Mouse (Mus musculus): ENCODE data around the gene Mbd4. TPM values are rescaled to one million over a fixed set of nuclear protein-coding genes. Genes with fewer than 3 reads are reported as not detected.
"Not testable (repeated sequence)": the region's sequence is repeated elsewhere in the genome, so short reads cannot be mapped to it uniquely, and the experiment has no call there.

Gene Mbd4
- total RNA-seq (2021) = 1 to 10 TPM; 9.5 to 9.9 TPM
- long read RNA-seq, experiment 1, partial matches to known transcripts = 1 of 14 reads
- long read RNA-seq, experiment 1, other reads (novel, unspliced or antisense) = 11 of 14 reads
- long read RNA-seq, experiment 2, partial matches to known transcripts = 1 of 8 reads
- long read RNA-seq, experiment 2, other reads (novel, unspliced or antisense) = 5 of 8 reads

GRCm38 (mm10) chr6:115853091-115853813 is at the start of gene Mbd4, which contains the start of gene Ift122:
Gene Mbd4 (minus strand): TSS chr6:115853371.
Gene Ift122 (plus strand): TSS chr6:115853470.
- DNase-seq (ENCODE audit: low spot score in 2 of 2) = peak; percentile 97 to 99

GRCm38 (mm10) chr6:115902545-115902944 is 49.4 kb upstream of the Mbd4 start:
- no peak for DNase-seq (ENCODE audit: low spot score in 2 of 2)

- DNase-seq (ENCODE audit: low spot score in 2 of 2) = no peak
These were observed 48.3 kb upstream of the Mbd4 start for GRCm38 (mm10) chr6:115901489-115901931.

DNA sequence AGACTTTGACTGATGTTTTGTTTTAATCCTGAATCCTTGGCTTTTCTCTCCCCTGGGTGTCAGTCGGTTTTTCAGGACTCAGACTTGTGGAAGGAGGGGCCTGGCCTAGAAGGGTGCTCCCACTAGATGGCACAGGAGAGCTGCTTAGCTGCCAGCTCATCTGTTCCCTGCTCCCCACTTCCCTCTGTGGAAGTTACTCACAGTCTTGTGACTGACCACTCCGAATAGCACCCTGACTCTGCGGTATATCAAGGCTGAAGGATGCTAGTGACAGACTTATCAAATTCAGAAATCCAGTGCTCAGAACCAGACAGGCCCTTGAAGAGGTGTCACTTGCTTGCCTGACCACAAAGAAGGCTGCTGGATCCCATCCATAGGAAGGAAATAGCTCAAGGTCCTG is 47.9 kb upstream of the Mbd4 start:
- DNase-seq (ENCODE audit: low spot score in 2 of 2) = peak; percentile 84 to 85

DNA sequence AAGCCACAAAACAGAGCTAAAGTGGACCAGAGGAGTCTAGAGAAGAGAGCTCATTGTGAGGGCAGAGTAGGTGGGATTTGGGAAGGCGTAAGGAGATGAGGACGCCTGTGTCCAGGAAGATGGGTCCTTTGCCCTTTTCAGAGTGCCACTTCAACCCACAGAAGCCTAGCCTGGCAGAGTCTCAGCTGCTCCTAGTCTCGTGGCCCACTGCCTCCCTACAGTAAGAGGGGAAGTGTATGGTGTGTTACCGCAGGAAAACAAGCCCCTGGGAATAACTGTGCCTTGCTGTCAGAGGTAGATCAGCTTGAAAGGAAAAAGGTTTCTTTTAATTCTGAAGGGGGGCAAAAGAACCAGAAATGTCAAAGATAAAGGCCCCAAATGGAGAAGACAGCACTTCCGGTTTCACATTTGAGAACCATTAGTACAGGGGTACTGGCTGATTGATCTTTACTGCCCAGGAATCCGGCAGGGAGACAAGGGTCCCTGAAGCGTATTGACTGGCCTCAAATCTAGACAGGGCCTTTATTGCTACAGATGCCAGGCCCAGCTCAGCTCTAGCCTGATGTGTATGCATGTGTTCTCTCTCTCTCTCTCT is 44.9 kb upstream of the Mbd4 start:
- DNase-seq (ENCODE audit: low spot score in 2 of 2) = no peak

DNA sequence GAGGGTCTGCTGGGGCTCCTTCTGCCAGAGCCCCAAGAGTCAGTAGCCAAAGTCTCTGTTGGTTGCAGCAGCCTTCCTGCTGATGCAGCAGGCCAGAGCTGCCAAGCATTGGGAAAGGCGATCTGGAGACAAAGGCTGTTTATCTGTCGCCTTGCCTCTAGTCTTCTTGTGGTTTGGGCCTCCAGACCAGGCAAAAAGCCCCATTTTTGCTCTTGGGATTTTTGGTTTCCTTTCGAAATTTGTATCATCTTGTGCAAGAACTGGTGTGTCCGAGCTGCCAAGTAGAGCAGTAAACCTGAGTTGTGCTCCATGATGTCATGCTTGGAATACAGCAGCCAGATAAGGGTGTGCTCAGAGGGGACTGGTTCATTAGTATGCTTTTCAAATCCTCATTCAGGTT is 43.9 kb upstream of the Mbd4 start:
- no peak for DNase-seq (ENCODE audit: low spot score in 2 of 2)

DNA sequence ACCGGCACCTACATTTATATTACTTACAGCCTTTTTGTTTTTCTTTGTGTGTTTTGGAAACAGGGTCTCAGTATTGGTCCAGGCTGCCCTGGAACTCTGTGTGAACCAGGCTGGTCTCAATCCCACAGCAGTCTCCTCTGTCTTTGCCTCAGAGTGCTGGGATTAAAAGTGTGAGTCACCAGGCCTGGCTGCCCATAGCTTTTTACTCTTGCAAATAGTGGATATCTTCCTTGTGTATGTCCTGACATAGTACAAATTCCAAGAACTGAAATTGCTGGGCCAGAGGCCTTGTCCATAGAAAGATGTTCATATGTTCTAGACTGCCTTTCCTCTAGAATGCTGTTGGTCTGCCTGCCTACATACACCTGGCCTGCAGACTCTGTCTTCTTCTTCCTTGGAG is 43.2 kb upstream of the Mbd4 start:
- no peak for DNase-seq (ENCODE audit: low spot score in 2 of 2)

- no peak for DNase-seq (ENCODE audit: low spot score in 2 of 2)
These were observed 39.2 kb upstream of the Mbd4 start for GRCm38 (mm10) chr6:115892363-115892762.

GRCm38 (mm10) chr6:115891497-115892061 is 38.4 kb upstream of the Mbd4 start:
- DNase-seq (ENCODE audit: low spot score in 2 of 2) = peak; percentile 85 to 87

- peak in 1 of 2 experiments; percentile 53 for DNase-seq (ENCODE audit: low spot score in 2 of 2)
These were observed 37.9 kb upstream of the Mbd4 start for GRCm38 (mm10) chr6:115891061-115891460.

- no peak for DNase-seq (ENCODE audit: low spot score in 2 of 2)
These were observed 37.4 kb upstream of the Mbd4 start for GRCm38 (mm10) chr6:115890601-115891000.

DNA sequence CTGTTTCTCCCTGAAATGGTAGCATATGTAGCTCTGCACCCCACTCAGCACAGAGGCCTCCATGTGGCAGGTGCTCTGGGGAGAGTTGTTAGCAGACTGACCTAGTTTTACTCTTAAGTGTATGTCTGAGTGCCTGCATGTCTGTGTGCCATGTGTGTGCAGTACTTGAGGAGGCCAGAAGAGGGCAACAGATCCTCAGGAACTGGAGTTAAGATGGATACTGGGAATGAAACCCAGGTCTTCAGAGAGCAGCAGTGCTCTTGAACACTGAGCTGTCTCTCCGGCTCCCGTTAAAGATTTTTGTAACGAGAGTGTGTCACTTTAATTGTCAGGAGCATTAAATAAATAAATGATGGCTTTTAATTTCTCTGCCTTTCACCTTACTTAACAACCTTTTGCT is 35.1 kb upstream of the Mbd4 start:
- DNase-seq (ENCODE audit: low spot score in 2 of 2) = no peak

- DNase-seq (ENCODE audit: low spot score in 2 of 2) = no peak
These were observed 33.7 kb upstream of the Mbd4 start for GRCm38 (mm10) chr6:115886894-115887293.

DNA sequence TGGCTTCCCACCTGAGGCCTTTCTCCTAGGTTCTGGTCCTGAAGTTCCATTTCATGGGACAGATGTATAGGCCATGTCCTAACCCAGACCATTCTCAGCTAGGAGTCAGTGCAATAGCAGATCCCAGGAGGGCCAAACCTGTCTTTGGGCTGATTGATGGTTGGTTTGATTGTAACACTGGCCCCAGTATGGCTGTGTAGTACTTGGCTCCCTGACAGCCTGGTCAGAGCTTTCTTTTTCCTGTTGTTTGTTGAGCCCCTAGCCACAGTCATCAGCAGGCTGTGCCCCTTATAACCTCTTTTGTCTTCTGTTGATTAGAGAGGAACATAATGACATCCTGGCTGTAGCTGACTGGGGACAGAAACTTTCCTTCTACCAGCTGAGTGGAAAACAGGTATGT is 30.8 kb upstream of the Mbd4 start:
- no peak for DNase-seq (ENCODE audit: low spot score in 2 of 2)

- no peak for DNase-seq (ENCODE audit: low spot score in 2 of 2)
These were observed 27.6 kb upstream of the Mbd4 start for GRCm38 (mm10) chr6:115880751-115881150.

- no peak for DNase-seq (ENCODE audit: low spot score in 2 of 2)
These were observed 26.6 kb upstream of the Mbd4 start for GRCm38 (mm10) chr6:115879736-115880135.

- DNase-seq (ENCODE audit: low spot score in 2 of 2) = no peak
These were observed 25.5 kb upstream of the Mbd4 start for GRCm38 (mm10) chr6:115878694-115879093.

DNA sequence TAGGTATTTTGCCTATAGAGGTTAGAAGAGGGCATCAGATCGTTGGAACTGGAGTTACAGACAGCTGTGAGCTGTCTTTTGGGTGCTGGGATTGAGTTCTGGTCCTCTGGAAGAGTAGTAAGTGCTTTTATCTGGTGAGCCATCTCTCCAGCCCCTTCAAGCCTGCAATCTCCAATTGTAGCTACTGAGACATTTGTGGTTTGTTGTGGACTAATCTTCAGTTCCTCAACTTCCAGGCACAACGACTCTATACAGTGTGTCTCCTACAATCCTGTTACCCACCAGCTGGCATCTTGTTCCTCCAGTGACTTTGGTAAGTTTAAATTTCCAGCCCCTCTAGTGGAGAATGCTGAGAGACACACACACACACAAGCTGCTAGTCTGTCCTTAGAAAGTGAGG is 24.1 kb upstream of the Mbd4 start:
- DNase-seq (ENCODE audit: low spot score in 2 of 2) = no peak

- DNase-seq (ENCODE audit: low spot score in 2 of 2) = not testable (repeated sequence)
These were observed 18.1 kb upstream of the Mbd4 start for GRCm38 (mm10) chr6:115871318-115871717.

DNA sequence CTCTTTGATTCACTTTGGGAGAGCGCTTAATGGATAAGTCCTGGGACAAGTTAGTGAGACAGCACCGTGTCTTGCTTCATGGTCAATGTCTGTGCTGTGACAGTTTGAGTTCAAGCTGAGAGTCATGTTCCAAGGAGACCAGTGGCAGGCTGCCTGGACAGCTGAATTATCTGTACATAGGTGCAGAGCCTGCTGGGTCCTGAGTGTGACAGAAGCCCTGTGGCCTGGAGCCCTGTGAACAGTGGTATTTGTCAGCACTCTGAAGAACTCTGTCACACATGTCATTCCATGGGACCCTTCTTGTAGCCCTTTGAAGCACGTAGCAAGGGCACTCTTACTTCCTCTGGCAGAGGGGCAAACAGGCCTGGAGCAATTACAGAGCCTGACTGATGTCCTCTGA is 14.0 kb upstream of the Mbd4 start:
- DNase-seq (ENCODE audit: low spot score in 2 of 2) = not testable (repeated sequence)

DNA sequence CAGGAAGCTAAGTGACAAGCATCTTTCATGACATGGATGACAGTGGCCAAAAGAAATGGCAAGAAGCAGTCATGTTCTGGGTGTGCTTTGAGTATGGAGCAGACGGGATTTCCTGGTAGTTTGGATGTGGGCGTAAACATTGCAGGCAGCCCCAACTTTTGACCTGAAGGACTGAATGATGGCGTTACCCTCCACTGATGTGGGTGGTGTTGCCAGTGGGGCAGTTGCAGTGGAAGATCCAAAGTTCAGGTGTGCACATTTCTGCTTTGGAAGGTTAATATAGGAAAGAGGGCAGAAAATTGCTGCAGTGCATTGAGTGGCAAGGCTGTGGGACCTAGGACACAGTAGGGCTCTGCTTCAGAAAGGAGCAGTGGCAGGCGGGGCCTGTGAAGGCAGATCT is 12.1 kb upstream of the Mbd4 start:
- DNase-seq (ENCODE audit: low spot score in 2 of 2) = no peak

- peak; percentile 39 to 67 for DNase-seq (ENCODE audit: low spot score in 2 of 2)
These were observed 10.2 kb upstream of the Mbd4 start for GRCm38 (mm10) chr6:115863340-115863841.

Measured in left cerebral cortex, adult 18-20 months (tissue).